Mouse (Mus musculus): ENCODE results near the gene Rfx8.

GRCm38 (mm10) chr1:39623106-39623505 is 97.7 kb downstream of the Rfx8 start:
- TF ChIP-seq CTCF (IDR thresholded peaks at IDR 0.05; ENCODE audit: control insufficient read depth, insufficient read depth, insufficient read length) (no peak), MAX (IDR thresholded peaks at IDR 0.05) (no peak), MYOG (IDR thresholded peaks at IDR 0.05; ENCODE audit: control insufficient read depth, extremely low read depth, insufficient read length) (no peak), MYOD1 (IDR thresholded peaks at IDR 0.05; ENCODE audit: control insufficient read depth, insufficient read length, low read depth) (no peak), USF1 (IDR thresholded peaks at IDR 0.05; ENCODE audit: low read depth) (no peak)
